Mouse (Mus musculus): ENCODE measurements around the gene Fer1l4.

Gene Fer1l4

GRCm38 (mm10) chr2:156052816-156053215, at the start of gene Fer1l4:
Fer1l4 (minus strand) TSS chr2:156052947.
- DNase-seq: no peak

GRCm38 (mm10) chr2:156091926-156092325, 39.2 kb upstream of the Fer1l4 start:
- DNase-seq: no peak

GRCm38 (mm10) chr2:156089799-156090198, 37.1 kb upstream of the Fer1l4 start:
- DNase-seq: no peak

- DNase-seq: no peak
Measured at GRCm38 (mm10) chr2:156087391-156088110, 34.8 kb upstream of the Fer1l4 start.

GRCm38 (mm10) chr2:156084541-156084940, 31.8 kb upstream of the Fer1l4 start:
- no peak for DNase-seq

GRCm38 (mm10) chr2:156080391-156080790, 27.6 kb upstream of the Fer1l4 start:
- DNase-seq: no peak

- no peak for DNase-seq
Measured at GRCm38 (mm10) chr2:156079674-156080073, 26.9 kb upstream of the Fer1l4 start.

GRCm38 (mm10) chr2:156079183-156079560, 26.4 kb upstream of the Fer1l4 start:
- no peak for DNase-seq

GRCm38 (mm10) chr2:156078421-156079182, 25.9 kb upstream of the Fer1l4 start:
- DNase-seq: no peak

- DNase-seq: no peak
Measured at GRCm38 (mm10) chr2:156077461-156077860, 24.7 kb upstream of the Fer1l4 start.

- no peak for DNase-seq
Measured at GRCm38 (mm10) chr2:156073725-156074124, 21.0 kb upstream of the Fer1l4 start.

- DNase-seq: no peak
Measured at GRCm38 (mm10) chr2:156071236-156071635, 18.5 kb upstream of the Fer1l4 start.

- DNase-seq: peak; percentile 28
Measured at GRCm38 (mm10) chr2:156067916-156068315, 15.2 kb upstream of the Fer1l4 start.

GRCm38 (mm10) chr2:156066126-156066525, 13.4 kb upstream of the Fer1l4 start:
- DNase-seq: no peak

GRCm38 (mm10) chr2:156065099-156066041, 12.6 kb upstream of the Fer1l4 start, which contains the start of gene Spag4:
Spag4 (plus strand) TSS chr2:156065175.
- peak; percentile 81 for DNase-seq

- DNase-seq: no peak
Measured at GRCm38 (mm10) chr2:156047929-156048328, 4.8 kb downstream of the Fer1l4 start.

GRCm38 (mm10) chr2:156042903-156043302, 9.8 kb downstream of the Fer1l4 start:
- no peak for DNase-seq

- DNase-seq: no peak
Measured at GRCm38 (mm10) chr2:156039390-156039789, 13.4 kb downstream of the Fer1l4 start.

GRCm38 (mm10) chr2:156025482-156025881, 27.3 kb downstream of the Fer1l4 start:
- no peak for DNase-seq

GRCm38 (mm10) chr2:156021765-156022164, 31.0 kb downstream of the Fer1l4 start:
- DNase-seq: no peak

GRCm38 (mm10) chr2:156021219-156021618, 31.5 kb downstream of the Fer1l4 start:
- DNase-seq: no peak

GRCm38 (mm10) chr2:156018106-156018505, 34.6 kb downstream of the Fer1l4 start:
- no peak for DNase-seq

Data from right cerebral cortex, postnatal 4 days (tissue).